In the genomic region with DNA sequence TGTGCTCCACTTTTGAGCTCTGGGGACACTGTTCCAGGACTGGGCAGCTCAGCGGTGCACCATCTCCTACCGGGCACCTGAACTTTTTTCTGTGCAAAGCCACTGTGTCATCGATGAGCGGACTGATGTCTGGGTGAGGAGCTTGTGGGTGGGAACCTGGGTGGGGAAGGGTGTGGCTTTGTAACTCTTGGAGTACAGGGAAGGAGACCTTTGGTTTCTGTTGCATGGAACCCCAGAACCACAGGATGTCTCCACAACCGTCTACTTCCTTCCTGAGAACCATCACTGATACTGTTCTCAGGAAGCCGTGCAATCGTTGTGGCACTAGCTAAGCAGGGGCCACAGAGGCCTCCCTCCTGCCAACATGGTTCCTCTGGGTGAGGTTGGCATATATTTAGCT, we compare ENCODE assay signal across 12 mouse cellular contexts. TPM values are rescaled to one million over a fixed set of nuclear protein-coding genes. Genes with fewer than 3 reads are reported as not detected.
DNase-seq lines count a peak whose midpoint lies in the region; ATAC-seq and TF ChIP-seq lines count a peak whose summit lies in the region.
"Had no signal": no experiment of that assay in that cellular context is flagged by ENCODE, and none has a peak within 500 bp of the region (broad histone marks: within the 10 kb centered on the region; RNA-seq: fewer than 3 reads in every experiment).

No protein-coding gene starts in this region.

- H3K27me3 ChIP-seq in liver, adult 2 months (ENCODE audit: control insufficient read depth, insufficient read depth, low read length): no peaks in the 10 kb centered on the region

- H3K36me3 ChIP-seq in liver, adult 2 months (ENCODE audit: control insufficient read depth, insufficient read depth, low read length): peaks cover 16% of the 10 kb centered on the region; the same call in 1 of the 2 replicates

- peak overlapping the region; percentile 95 for H3K27ac ChIP-seq in liver, adult 2 months (replicated peaks; ENCODE audit: insufficient read depth, low read depth, low read length)
- H3K27ac ChIP-seq: limb, embryonic 15.5 days had no signal

- no peak for TF ChIP-seq CTCF in liver, adult 2 months (IDR thresholded peaks at IDR 0.05; ENCODE audit: low read depth, low read length)

- peaks cover 48% of the 10 kb centered on the region for H3K4me1 ChIP-seq in liver, adult 2 months (ENCODE audit: control insufficient read depth, insufficient read depth, low read length)

- no peak for TF ChIP-seq POLR2A in liver, adult 2 months (IDR thresholded peaks at IDR 0.05; ENCODE audit: extremely low read depth, insufficient read depth, low read length)

- peak overlapping the region; percentile 10; the same call in 1 of the 2 replicates for H3K9ac ChIP-seq in liver, adult 2 months (ENCODE audit: low read depth, low read length)
- H3K9ac ChIP-seq: heart, embryonic 12.5 days; limb, embryonic 15.5 days had no signal

- WGBS in liver, adult 2 months: 27% methylated on average over 7 of the region's 7 CpGs

- peak; percentile 69 for ATAC-seq in common myeloid progenitor, adult 5-6 weeks (replicated peaks; ENCODE audit: low read depth, poor library complexity, severe bottlenecking)
- 0 out of 2 replicates have a peak, but pooled peaks have one; percentile 6 for ATAC-seq in neutrophil, adult 5-6 weeks (ENCODE audit: extremely low read depth, insufficient number of reproducible peaks, low FRiP score, poor library complexity, severe bottlenecking)
- ATAC-seq: hindbrain, embryonic 16.5 days had no signal

- H3K79me2 ChIP-seq in liver, adult 2 months (ENCODE audit: control insufficient read depth, insufficient read depth, low read length): peaks cover 8% of the 10 kb centered on the region; the same call in 1 of the 2 replicates

- H3K4me3 ChIP-seq in liver, adult 2 months (ENCODE audit: insufficient read depth, low read depth, low read length): no peak overlapping the region
- H3K4me3 ChIP-seq: heart, embryonic 12.5 days; limb, embryonic 15.5 days had no signal

- DNase-seq in lung, postnatal 36 days: peak; percentile 58
- no peak for DNase-seq in lung, adult 18-20 months
- DNase-seq in liver, adult 2 months (ENCODE audit: extremely low read depth, low read depth, low spot score): peak; percentile 45
- no peak for DNase-seq in urinary bladder, adult 18-20 months (ENCODE audit: low spot score in 2 of 2)
- DNase-seq in heart, postnatal 25 days (ENCODE audit: low spot score): no peak
- no peak for DNase-seq in left cerebral cortex, adult 8-10 months (ENCODE audit: low spot score in 2 of 2)
- DNase-seq: cerebellum, postnatal 36 days had no signal

- intact Hi-C loops in heart, postnatal 25 days (cut with DNase I): no loop called here

RNA-seq across cellular contexts. Expression of gene Stk16, which starts 2.5 kb away (rescaled TPM):
- 60.9 and 92.2 TPM in 2 replicates for total RNA-seq in common myeloid progenitor, adult 5-6 weeks (2017)
- total RNA-seq in liver, adult 2 months (2014; rRNA removed): 57.3 and 63.5 TPM in 2 replicates
- polyA plus RNA-seq in liver, adult 2 months (2012; rRNA removed): 190 and 221 TPM in 2 replicates
- total RNA-seq in neutrophil, adult 5-6 weeks (2017): 60.2 and 75.4 TPM in 2 replicates
- total RNA-seq in heart, postnatal 25 days (2021): 10 to 100 TPM; 45.2 to 48.8 TPM
- 10 to 100 TPM; 73.9 to 82.8 (median 80.2) TPM for total RNA-seq in left cerebral cortex, adult 8-10 months (2022)

RNA-seq across cellular contexts. Expression of gene Glb1l, which starts 2.5 kb away (rescaled TPM):
- 7.5 and 13.1 TPM in 2 replicates for total RNA-seq in common myeloid progenitor, adult 5-6 weeks (2017)
- total RNA-seq in liver, adult 2 months (2014; rRNA removed): 3.7 and 4.8 TPM in 2 replicates
- polyA plus RNA-seq in liver, adult 2 months (2012; rRNA removed): 2.1 and 2.5 TPM in 2 replicates
- 13.3 and 16.2 TPM in 2 replicates for total RNA-seq in neutrophil, adult 5-6 weeks (2017)
- total RNA-seq in heart, postnatal 25 days (2021): 1 to 10 TPM; 2.3 to 4.0 TPM
- 10 to 100 TPM; 14.0 to 18.3 (median 14.9) TPM for total RNA-seq in left cerebral cortex, adult 8-10 months (2022)

RNA-seq across cellular contexts. Expression of gene Tuba4a, which starts 6.6 kb away (rescaled TPM):
- 156 and 186 TPM in 2 replicates for total RNA-seq in common myeloid progenitor, adult 5-6 weeks (2017)
- total RNA-seq in liver, adult 2 months (2014; rRNA removed): 80.9 and 117 TPM in 2 replicates
- polyA plus RNA-seq in liver, adult 2 months (2012; rRNA removed): 242 and 267 TPM in 2 replicates
- total RNA-seq in neutrophil, adult 5-6 weeks (2017): 77.0 and 83.7 TPM in 2 replicates
- 1,000 to 10,000 TPM; 1,036 to 1,088 TPM for total RNA-seq in heart, postnatal 25 days (2021)
- total RNA-seq in left cerebral cortex, adult 8-10 months (2022): 100 to 1,000 TPM; 598 to 614 (median 602) TPM

RNA-seq across cellular contexts. Expression of gene A630095N17Rik, which starts 18.8 kb away (rescaled TPM):
- total RNA-seq in common myeloid progenitor, adult 5-6 weeks (2017): 1.1 TPM in 1 of 2 replicates, not detected in the other
- total RNA-seq in liver, adult 2 months (2014; rRNA removed): not detected in 2 replicates
- polyA plus RNA-seq in liver, adult 2 months (2012; rRNA removed): not detected in 2 replicates
- not detected in 2 replicates for total RNA-seq in neutrophil, adult 5-6 weeks (2017)
- total RNA-seq in heart, postnatal 25 days (2021): not detected
- total RNA-seq in left cerebral cortex, adult 8-10 months (2022): not detected
- polyA plus RNA-seq: heart, embryonic 12.5 days; hindbrain, embryonic 16.5 days; limb, embryonic 15.5 days had no signal

RNA-seq across cellular contexts. Expression of gene Atg9a, which starts 21.1 kb away (rescaled TPM):
- 6.8 and 8.5 TPM in 2 replicates for total RNA-seq in common myeloid progenitor, adult 5-6 weeks (2017)
- total RNA-seq in liver, adult 2 months (2014; rRNA removed): 23.5 and 35.8 TPM in 2 replicates
- 75.0 and 75.4 TPM in 2 replicates for polyA plus RNA-seq in liver, adult 2 months (2012; rRNA removed)
- 18.2 and 26.2 TPM in 2 replicates for total RNA-seq in neutrophil, adult 5-6 weeks (2017)
- total RNA-seq in heart, postnatal 25 days (2021): 10 to 100 TPM; 68.2 to 72.9 TPM
- 100 to 1,000 TPM; 114 to 124 (median 118) TPM for total RNA-seq in left cerebral cortex, adult 8-10 months (2022)

Comparison
In these comparisons a context has a peak if more than half of its experiments do, and no peak if none do; other contexts are left out.
1. DNase-seq: peak in lung, postnatal 36 days (single experiment) and liver, adult 2 months (single experiment); none in lung, adult 18-20 months (0 of 2), urinary bladder, adult 18-20 months (0 of 2), heart, postnatal 25 days (single experiment) and left cerebral cortex, adult 8-10 months (0 of 2).